ENCODE assay signal across 9 mouse cellular contexts in genomic region chr7:143015755-143016423, GRCm38 (mm10). TPM values are rescaled to one million over a fixed set of nuclear protein-coding genes. Genes with fewer than 3 reads are reported as not detected.
DNase-seq lines count a peak whose midpoint lies in the region; ATAC-seq and TF ChIP-seq lines count a peak whose summit lies in the region.
"Had no signal": no experiment of that assay in that cellular context is flagged by ENCODE, and none has a peak within 500 bp of the region (broad histone marks: within the 10 kb centered on the region; RNA-seq: fewer than 3 reads in every experiment).

No protein-coding gene starts in this region.

- no peaks in the 10 kb centered on the region for H3K36me3 ChIP-seq in E14TG2a.4 (ENCODE audit: insufficient read depth, low read length)
- no peaks in the 10 kb centered on the region for H3K36me3 ChIP-seq in hindbrain, postnatal 0 days (ENCODE audit: insufficient read depth, low read length)

- H3K27me3 ChIP-seq in E14TG2a.4 (ENCODE audit: insufficient read depth, low read length) = no peaks in the 10 kb centered on the region; the same call in 1 of the 2 replicates
- H3K27me3 ChIP-seq in hindbrain, postnatal 0 days (ENCODE audit: insufficient read depth, low read length) = no peaks in the 10 kb centered on the region

- H3K9me3 ChIP-seq in E14TG2a.4 (ENCODE audit: low read length) = peaks cover 14% of the 10 kb centered on the region; the same call in 1 of the 2 replicates
- H3K9me3 ChIP-seq in hindbrain, postnatal 0 days (ENCODE audit: low read length) = no peaks in the 10 kb centered on the region

- H3K4me3 ChIP-seq in E14TG2a.4 (replicated peaks; ENCODE audit: low read length) = 0 out of 2 replicates have a peak overlapping the region, but pooled peaks have one; percentile 7
- H3K4me3 ChIP-seq in hindbrain, postnatal 0 days (ENCODE audit: low read length) = no peak overlapping the region

- 0 out of 2 replicates have a peak overlapping the region, but pooled peaks have one; percentile 13 for H3K27ac ChIP-seq in hindbrain, postnatal 0 days

- no peak for TF ChIP-seq CTCF in E14TG2a.4 (conservative IDR thresholded peaks at IDR 0.05; ENCODE audit: low read length)
- no peak for TF ChIP-seq CTCF in hindbrain, postnatal 0 days (IDR thresholded peaks at IDR 0.05; ENCODE audit: low read depth)

- H3K4me2 ChIP-seq in hindbrain, postnatal 0 days (ENCODE audit: low read depth, low read length) = no peak overlapping the region

- ATAC-seq in hindbrain, postnatal 0 days = peak; percentile 55; the same call in 1 of the 2 replicates
- no peak for ATAC-seq in granulocyte monocyte progenitor cell, adult 5-6 weeks (replicated peaks; ENCODE audit: poor library complexity, severe bottlenecking)

- DNase-seq in adrenal gland, adult 18-20 months (ENCODE audit: low spot score in 2 of 2) = peak; percentile 25 to 55
- peak; percentile 47 for DNase-seq in gastrocnemius, postnatal 10 days
- DNase-seq in hindbrain, postnatal 0 days (ENCODE audit: low spot score) = peak; percentile 69
- peak; percentile 69 to 73 for DNase-seq in layer of hippocampus, postnatal 36 days
- peak; percentile 82 to 85 for DNase-seq in lung, postnatal 4 days
- DNase-seq in telencephalon, adult 2 months (ENCODE audit: low read depth, low spot score) = peak; percentile 56

- 13% methylated on average over 1 of the region's 1 CpGs for WGBS in hindbrain, postnatal 0 days

- no peak overlapping the region for H3K9ac ChIP-seq in hindbrain, postnatal 0 days (replicated peaks; ENCODE audit: low read length)

- peaks cover 65% of the 10 kb centered on the region for H3K4me1 ChIP-seq in E14TG2a.4 (replicated peaks; ENCODE audit: low read depth, low read length)
- peaks cover 26% of the 10 kb centered on the region for H3K4me1 ChIP-seq in hindbrain, postnatal 0 days (ENCODE audit: insufficient read depth, low read length)

RNA-seq across cellular contexts. Expression of gene Tspan32, which starts 11.0 kb away (rescaled TPM):
- 1 to 10 TPM in 1 of 2 experiments, under 1 TPM in 1; 0.50 to 1.2 TPM for total RNA-seq in adrenal gland, adult 18-20 months (2021)
- under 1 TPM; 0.16 to 0.90 TPM for total RNA-seq in gastrocnemius, postnatal 10 days (2021)
- 0.16 and 0.29 TPM in 2 replicates for total RNA-seq in hindbrain, postnatal 0 days (2014; rRNA removed)
- 0.40 and 0.71 TPM in 2 replicates for polyA plus RNA-seq in hindbrain, postnatal 0 days (2015; fragmentation: Nextera tagmentation; extraction: Ambion mirVana)
- under 1 TPM in 1 of 2 experiments, not detected in 1; 0.23 TPM for total RNA-seq in layer of hippocampus, postnatal 36 days (2021)
- total RNA-seq in granulocyte monocyte progenitor cell, adult 5-6 weeks (2014; fragmentation: Nextera tagmentation) = 140 and 158 TPM in 2 replicates
- 95.1 and 117 TPM in 2 replicates for total RNA-seq in granulocyte monocyte progenitor cell, adult 5-6 weeks (2017)
- total RNA-seq: layer of hippocampus, postnatal 25 days had no signal

RNA-seq across cellular contexts. Expression of gene Cd81, which starts 36.6 kb away (rescaled TPM):
- 100 to 1,000 TPM; 609 to 688 TPM for total RNA-seq in adrenal gland, adult 18-20 months (2021)
- total RNA-seq in gastrocnemius, postnatal 10 days (2021) = 100 to 1,000 TPM; 236 to 268 TPM
- 758 and 776 TPM in 2 replicates for total RNA-seq in hindbrain, postnatal 0 days (2014; rRNA removed)
- polyA plus RNA-seq in hindbrain, postnatal 0 days (2015; fragmentation: Nextera tagmentation; extraction: Ambion mirVana) = 708 and 751 TPM in 2 replicates
- total RNA-seq in layer of hippocampus, postnatal 36 days (2021) = 100 to 1,000 TPM; 441 to 447 TPM
- total RNA-seq in granulocyte monocyte progenitor cell, adult 5-6 weeks (2014; fragmentation: Nextera tagmentation) = 63.8 and 77.3 TPM in 2 replicates
- total RNA-seq in granulocyte monocyte progenitor cell, adult 5-6 weeks (2017) = 159 and 201 TPM in 2 replicates

RNA-seq across cellular contexts. Expression of gene Ascl2, which starts 46.8 kb away (rescaled TPM):
- total RNA-seq in adrenal gland, adult 18-20 months (2021) = under 1 TPM; 0.26 to 0.40 TPM
- total RNA-seq in gastrocnemius, postnatal 10 days (2021) = not detected
- total RNA-seq in hindbrain, postnatal 0 days (2014; rRNA removed) = 2.9 TPM in 1 of 2 replicates, not detected in the other
- 0.69 and 1.1 TPM in 2 replicates for polyA plus RNA-seq in hindbrain, postnatal 0 days (2015; fragmentation: Nextera tagmentation; extraction: Ambion mirVana)
- total RNA-seq in layer of hippocampus, postnatal 36 days (2021) = under 1 TPM in 1 of 2 experiments, not detected in 1; 0.27 TPM
- total RNA-seq in granulocyte monocyte progenitor cell, adult 5-6 weeks (2014; fragmentation: Nextera tagmentation) = 2.0 TPM in 2 replicates
- total RNA-seq in granulocyte monocyte progenitor cell, adult 5-6 weeks (2017) = 0.34 and 0.82 TPM in 2 replicates

RNA-seq across cellular contexts. Expression of gene Tssc4, which starts 53.2 kb away (rescaled TPM):
- 10 to 100 TPM; 24.0 to 26.3 TPM for total RNA-seq in adrenal gland, adult 18-20 months (2021)
- 10 to 100 TPM; 14.3 to 16.9 TPM for total RNA-seq in gastrocnemius, postnatal 10 days (2021)
- 106 and 118 TPM in 2 replicates for total RNA-seq in hindbrain, postnatal 0 days (2014; rRNA removed)
- 101 and 102 TPM in 2 replicates for polyA plus RNA-seq in hindbrain, postnatal 0 days (2015; fragmentation: Nextera tagmentation; extraction: Ambion mirVana)
- 10 to 100 TPM; 40.0 to 46.3 TPM for total RNA-seq in layer of hippocampus, postnatal 36 days (2021)
- total RNA-seq in granulocyte monocyte progenitor cell, adult 5-6 weeks (2014; fragmentation: Nextera tagmentation) = 28.1 and 62.3 TPM in 2 replicates
- total RNA-seq in granulocyte monocyte progenitor cell, adult 5-6 weeks (2017) = 33.9 and 45.6 TPM in 2 replicates

Comparison
In these comparisons a context has a peak if more than half of its experiments do, and no peak if none do; other contexts are left out.
1. RNA of gene Tspan32, which starts 11.0 kb away (total RNA-seq): 95.1 to 158 TPM in granulocyte monocyte progenitor cell, adult 5-6 weeks; 0.50 to 1.2 TPM in adrenal gland, adult 18-20 months, 0.16 to 0.90 TPM in gastrocnemius, postnatal 10 days, 0.23 TPM in layer of hippocampus, postnatal 36 days and 0.16 to 0.29 TPM in hindbrain, postnatal 0 days; every median in the first group is over 10 times any median in the second.
2. Peak in every context shown above with its lines, with median percentiles within 50 percentile points of each other: DNase-seq.